17 mouse cellular contexts compared by ENCODE assay signal in genomic region chr16:57893698-57894352, GRCm38 (mm10).
DNase-seq lines count a peak whose midpoint lies in the region; ATAC-seq lines count a peak whose summit lies in the region.
"Had no signal": no experiment of that assay in that cellular context is flagged by ENCODE, and none has a peak within 500 bp of the region (broad histone marks: within the 10 kb centered on the region; RNA-seq: fewer than 3 reads in every experiment).

No protein-coding gene starts in this region.

- H3K4me2 ChIP-seq in hindbrain, embryonic 13.5 days, result no peak overlapping the region
- H3K4me2 ChIP-seq in hindbrain, embryonic 11.5 days (replicated peaks; ENCODE audit: low read depth, low read length), result no peak overlapping the region
- H3K4me2 ChIP-seq in neural tube, embryonic 13.5 days, result no peak overlapping the region
- no peak overlapping the region for H3K4me2 ChIP-seq in neural tube, embryonic 15.5 days
- H3K4me2 ChIP-seq: heart, embryonic 12.5 days; liver, embryonic 11.5 days; neural tube, embryonic 12.5 days had no signal

- no peak for DNase-seq in hindbrain, embryonic 11.5 days (ENCODE audit: low spot score)
- peak; percentile 77 to 85 for DNase-seq in cerebellum, postnatal 10 days
- DNase-seq in gastrocnemius, postnatal 25 days, result no peak
- no peak for DNase-seq in kidney, postnatal 10 days
- DNase-seq: adrenal gland, postnatal 10 days; heart, postnatal 14 days; lung, adult 18-20 months; lung, postnatal 4 days; thymus, adult 18-20 months; thymus, postnatal 4 days had no signal

- H3K27ac ChIP-seq in hindbrain, embryonic 13.5 days, result no peak overlapping the region
- no peak overlapping the region for H3K27ac ChIP-seq in hindbrain, embryonic 11.5 days (ENCODE audit: low read depth, low read length)
- H3K27ac ChIP-seq in neural tube, embryonic 13.5 days (replicated peaks), result no peak overlapping the region
- H3K27ac ChIP-seq in neural tube, embryonic 15.5 days (replicated peaks), result no peak overlapping the region
- H3K27ac ChIP-seq: left cerebral cortex, adult 2 months; neural tube, embryonic 12.5 days had no signal

- WGBS in hindbrain, embryonic 13.5 days, result 79% methylated on average over 5 of the region's 5 CpGs
- WGBS in hindbrain, embryonic 11.5 days, result 89% methylated on average over 5 of the region's 5 CpGs
- 59% methylated on average over 5 of the region's 5 CpGs for WGBS in neural tube, embryonic 13.5 days
- WGBS in neural tube, embryonic 15.5 days, result 56% methylated on average over 5 of the region's 5 CpGs

- H3K4me1 ChIP-seq in hindbrain, embryonic 13.5 days (replicated peaks), result no peaks in the 10 kb centered on the region
- no peaks in the 10 kb centered on the region for H3K4me1 ChIP-seq in hindbrain, embryonic 11.5 days (replicated peaks; ENCODE audit: control insufficient read depth, insufficient read depth, low read length)
- 0 out of 2 replicates have a peak, but pooled peaks cover under 1% of the 10 kb centered on the region for H3K4me1 ChIP-seq in neural tube, embryonic 13.5 days (replicated peaks)
- peaks cover 3% of the 10 kb centered on the region for H3K4me1 ChIP-seq in neural tube, embryonic 15.5 days
- H3K4me1 ChIP-seq: heart, embryonic 12.5 days; neural tube, embryonic 12.5 days had no signal

- no peak overlapping the region for H3K9ac ChIP-seq in hindbrain, embryonic 13.5 days
- H3K9ac ChIP-seq in hindbrain, embryonic 11.5 days (ENCODE audit: low read depth, low read length), result no peak overlapping the region
- no peak overlapping the region for H3K9ac ChIP-seq in neural tube, embryonic 13.5 days
- H3K9ac ChIP-seq in neural tube, embryonic 15.5 days (replicated peaks), result no peak overlapping the region
- H3K9ac ChIP-seq: heart, embryonic 12.5 days; neural tube, embryonic 12.5 days had no signal

- no peaks in the 10 kb centered on the region for H3K36me3 ChIP-seq in hindbrain, embryonic 13.5 days
- H3K36me3 ChIP-seq in hindbrain, embryonic 11.5 days (ENCODE audit: control insufficient read depth, insufficient read depth, low read length), result no peaks in the 10 kb centered on the region
- no peaks in the 10 kb centered on the region for H3K36me3 ChIP-seq in neural tube, embryonic 13.5 days
- no peaks in the 10 kb centered on the region for H3K36me3 ChIP-seq in neural tube, embryonic 15.5 days
- H3K36me3 ChIP-seq: heart, embryonic 12.5 days; neural tube, embryonic 12.5 days had no signal

- no peaks in the 10 kb centered on the region for H3K27me3 ChIP-seq in hindbrain, embryonic 13.5 days
- no peaks in the 10 kb centered on the region for H3K27me3 ChIP-seq in hindbrain, embryonic 11.5 days (ENCODE audit: control insufficient read depth, insufficient read depth, low read length)
- no peaks in the 10 kb centered on the region for H3K27me3 ChIP-seq in neural tube, embryonic 13.5 days
- H3K27me3 ChIP-seq in neural tube, embryonic 15.5 days (replicated peaks), result no peaks in the 10 kb centered on the region
- H3K27me3 ChIP-seq: heart, embryonic 12.5 days; neural tube, embryonic 12.5 days had no signal

- H3K9me3 ChIP-seq in hindbrain, embryonic 13.5 days, result no peaks in the 10 kb centered on the region
- no peaks in the 10 kb centered on the region for H3K9me3 ChIP-seq in hindbrain, embryonic 11.5 days (ENCODE audit: control insufficient read depth, low read length)
- no peaks in the 10 kb centered on the region for H3K9me3 ChIP-seq in neural tube, embryonic 13.5 days
- no peaks in the 10 kb centered on the region for H3K9me3 ChIP-seq in neural tube, embryonic 15.5 days (replicated peaks)
- H3K9me3 ChIP-seq: heart, embryonic 12.5 days; neural tube, embryonic 12.5 days had no signal

- ATAC-seq in hindbrain, embryonic 13.5 days (ENCODE audit: low FRiP score), result peak; percentile 32; the same call in 1 of the 2 replicates
- no peak for ATAC-seq in hindbrain, embryonic 11.5 days (ENCODE audit: low FRiP score)
- ATAC-seq in neural tube, embryonic 13.5 days (ENCODE audit: low read depth), result peak; percentile 81
- ATAC-seq in neural tube, embryonic 15.5 days (ENCODE audit: low FRiP score), result no peak

- no peak overlapping the region for H3K4me3 ChIP-seq in hindbrain, embryonic 13.5 days
- no peak overlapping the region for H3K4me3 ChIP-seq in hindbrain, embryonic 11.5 days (ENCODE audit: low read depth, low read length)
- no peak overlapping the region for H3K4me3 ChIP-seq in neural tube, embryonic 13.5 days
- no peak overlapping the region for H3K4me3 ChIP-seq in neural tube, embryonic 15.5 days (replicated peaks)
- H3K4me3 ChIP-seq: heart, embryonic 12.5 days; left cerebral cortex, adult 2 months; neural tube, embryonic 12.5 days had no signal

Comparison
In these comparisons a context has a peak if more than half of its experiments do, and no peak if none do; other contexts are left out.
1. ATAC-seq: peak in hindbrain, embryonic 13.5 days (single experiment) and neural tube, embryonic 13.5 days (single experiment); none in hindbrain, embryonic 11.5 days (single experiment) and neural tube, embryonic 15.5 days (single experiment).
2. DNase-seq: peak in cerebellum, postnatal 10 days (2 of 2); none in hindbrain, embryonic 11.5 days (single experiment), gastrocnemius, postnatal 25 days (single experiment) and kidney, postnatal 10 days (single experiment).